Mouse (Mus musculus) heart, adult 2 months (tissue): ENCODE data around the gene Nup43.

ENCODE experiments used
- CTCF ChIP-seq: fragments of 200-600 bp; IDR thresholded peaks from 2 replicates; pipeline ENCODE4 v1.8.1; 2022; ENCODE audit warnings: antibody characterized with exemption, mild to moderate bottlenecking, moderate library complexity
- EP300 ChIP-seq: fragments of 200-500 bp; IDR thresholded peaks from 2 replicates; pipeline ENCODE4 v1.6.1; 2011; ENCODE audit warnings: low read depth, low read length, control low read depth; ENCODE audit not compliant: insufficient read depth
- POLR2A ChIP-seq: fragments of 200-500 bp; IDR thresholded peaks from 2 replicates; pipeline ENCODE4 v1.6.1; 2011; ENCODE audit warnings: mild to moderate bottlenecking, low read depth, low read length, control low read depth; ENCODE audit not compliant: insufficient read depth

DNA sequence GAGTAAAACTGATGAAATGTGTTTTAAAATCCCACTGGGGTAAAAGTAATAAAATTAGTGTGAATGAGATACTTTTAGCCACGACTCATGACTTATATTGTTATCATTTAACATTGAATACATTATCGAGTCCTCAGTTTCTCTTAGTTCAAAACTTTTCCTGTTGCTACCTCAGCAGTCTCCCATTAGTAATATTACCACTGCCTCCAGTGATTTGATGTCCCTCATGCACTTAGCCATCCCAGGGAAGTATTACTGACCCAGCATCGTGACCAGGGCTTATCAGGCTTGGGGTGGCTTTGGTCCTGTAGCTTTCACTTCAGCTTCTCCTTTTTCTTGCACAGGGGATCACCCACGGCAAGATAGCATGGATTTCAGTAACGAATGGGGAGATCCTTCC is 42.8 kb downstream of the Nup43 start:
- TF ChIP-seq CTCF (no peak), EP300 (no peak), POLR2A (no peak)
